Mouse (Mus musculus) liver, adult 2 months (tissue): Measurements from ENCODE around the gene Dync2li1.

ENCODE experiments used
- CTCF ChIP-seq: fragments of 200-500 bp; IDR thresholded peaks from 2 replicates; pipeline ENCODE4 v1.5.1; 2011; ENCODE audit warnings: low read depth, low read length, control low read depth
- POLR2A ChIP-seq: fragments of 200-500 bp; IDR thresholded peaks from 2 replicates; pipeline ENCODE4 v1.6.1; 2011; ENCODE audit warnings: low read length, control low read depth; ENCODE audit not compliant: insufficient read depth; ENCODE audit errors: extremely low read depth

DNA sequence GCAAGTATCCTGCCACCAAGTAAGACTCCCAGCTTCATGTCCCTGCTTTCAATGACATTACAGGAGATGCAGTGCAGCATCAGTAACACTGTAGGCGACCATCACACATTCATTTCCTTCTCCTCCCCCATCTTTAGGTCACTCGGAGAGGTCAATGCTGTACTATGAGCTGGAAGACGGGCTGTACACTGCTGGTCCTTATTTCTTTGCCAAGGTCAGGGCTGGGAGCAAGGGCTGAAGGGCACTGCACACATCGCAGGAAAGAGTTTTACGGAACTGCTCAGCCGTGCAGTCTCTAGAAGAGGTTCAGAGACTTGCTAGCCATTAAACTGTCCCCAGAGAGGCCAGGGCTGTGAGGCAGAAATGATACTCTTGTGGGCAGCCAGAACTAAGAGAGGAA is 70.2 kb downstream of the Dync2li1 start:
- TF ChIP-seq CTCF (no peak), POLR2A (no peak)
